Mouse (Mus musculus) frontal cortex, postnatal 25 days (tissue): ENCODE measurements at regions not wholly inside any gene's neighbourhood (a gene's known extent, or its start where the extent isn't known, plus 50 kb on each side); places are given as distances from the start of the nearest gene placed in this dataset.
A peak's percentile ranks its signal among the peaks of the same experiment; 100 is the strongest.

Source experiments
- DNase-seq, 2 experiments: peaks; one replicate each; pipeline ENCODE4 v3.0.0; 2022; ENCODE audit warnings: low spot score in 2 of 2

DNA sequence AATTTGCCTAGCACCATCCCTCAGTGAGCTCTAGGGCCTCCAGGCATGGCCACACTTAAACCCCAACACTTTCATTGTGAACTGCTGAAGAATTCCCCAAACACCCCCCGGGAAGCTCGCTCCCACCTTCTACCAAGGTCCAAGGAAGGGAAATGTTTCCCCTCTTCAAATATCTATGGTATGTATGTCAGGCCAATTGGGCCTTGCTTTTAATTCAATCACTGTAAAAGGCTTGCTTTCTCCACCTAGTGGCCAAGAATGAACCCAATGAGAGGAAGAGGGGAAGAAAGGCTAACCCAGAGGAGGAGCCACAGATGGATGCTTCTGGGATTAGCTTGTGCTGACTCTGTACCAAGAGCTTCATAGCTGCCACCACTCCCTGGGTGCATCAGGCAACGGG lies 336.3 kb upstream of the Tgfbr2 start:
- DNase-seq: no peak

DNA sequence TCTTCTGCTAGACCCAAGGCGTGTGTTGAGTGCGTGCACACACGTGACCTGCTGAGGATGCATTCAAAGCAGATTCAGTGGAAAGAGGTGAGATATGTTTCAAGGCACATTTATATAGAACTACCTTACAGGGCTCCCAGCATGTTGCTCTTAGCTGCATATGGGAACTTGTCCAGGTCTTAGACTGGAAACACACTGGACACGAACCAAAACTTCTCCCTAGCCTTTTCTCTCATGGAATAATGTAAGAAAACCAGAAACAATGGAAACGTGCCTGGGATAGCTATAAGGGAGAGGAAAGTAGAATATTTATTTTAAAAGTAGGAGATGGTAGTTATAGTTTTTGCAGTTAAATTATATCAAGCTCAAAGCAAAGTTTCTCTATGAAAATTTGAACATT lies 332.6 kb upstream of the Tgfbr2 start:
- no peak for DNase-seq

DNA sequence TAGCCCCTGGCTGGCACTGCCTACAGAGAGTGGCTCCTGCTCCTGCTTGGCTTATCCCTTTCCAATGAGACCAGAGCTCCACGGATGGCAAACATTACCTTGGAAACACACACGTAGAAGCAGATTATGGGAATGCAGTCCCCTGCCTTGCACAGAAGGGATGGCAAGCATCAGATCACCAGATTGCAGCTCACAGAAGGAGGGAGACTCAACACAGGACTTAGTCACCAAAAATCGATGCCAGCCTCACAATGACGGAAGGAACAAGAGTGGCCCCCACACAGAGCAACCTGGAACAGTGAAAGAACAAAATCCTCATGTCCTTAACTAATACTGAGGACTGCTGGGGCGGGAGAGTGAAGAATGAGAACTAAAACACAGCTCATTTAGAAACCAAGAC lies 327.7 kb upstream of the Tgfbr2 start:
- no peak for DNase-seq

DNA sequence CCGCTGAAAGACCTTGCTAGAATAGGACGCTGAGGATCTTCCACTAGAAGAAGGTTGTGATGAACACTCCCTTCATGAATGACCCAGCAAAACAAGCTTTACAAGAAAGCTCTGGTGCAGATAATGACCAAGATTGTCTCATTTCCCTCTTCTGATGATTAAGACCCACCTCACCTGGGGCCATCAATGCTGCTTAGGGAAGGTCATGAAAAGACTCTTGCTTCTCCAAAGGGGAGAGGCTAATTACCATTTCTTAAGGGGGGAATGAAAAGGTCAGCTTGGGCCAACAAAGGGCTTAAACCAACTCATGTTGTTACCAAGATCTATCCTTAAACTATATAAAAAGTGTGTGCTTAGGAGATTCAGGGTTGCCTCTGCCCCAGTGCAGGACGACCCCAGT lies 325.8 kb upstream of the Tgfbr2 start:
- DNase-seq: no peak

DNA sequence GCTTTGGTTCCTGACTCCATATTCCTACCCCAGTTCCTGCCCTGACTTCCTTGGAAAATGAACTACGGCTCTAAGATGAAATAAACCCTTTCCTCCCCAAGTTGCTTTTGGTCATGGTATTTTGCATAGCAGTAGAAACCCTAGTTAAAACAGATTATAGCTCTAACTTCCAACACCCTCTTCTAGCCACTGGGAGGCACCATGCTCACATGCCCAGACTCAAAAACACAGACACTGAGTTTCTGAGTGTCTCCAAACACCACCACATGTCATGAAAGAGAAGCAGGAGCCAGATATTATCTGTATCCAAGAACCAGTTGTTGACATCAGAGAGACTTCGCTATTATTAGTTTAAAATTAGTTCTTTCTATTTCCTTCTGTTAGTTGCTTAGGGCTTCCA lies 316.1 kb upstream of the Tgfbr2 start:
- no peak for DNase-seq

GRCm38 (mm10) chr9:116489787-116490186 lies 314.6 kb upstream of the Tgfbr2 start:
- peak in 1 of 2 experiments; percentile 22 for DNase-seq

DNA sequence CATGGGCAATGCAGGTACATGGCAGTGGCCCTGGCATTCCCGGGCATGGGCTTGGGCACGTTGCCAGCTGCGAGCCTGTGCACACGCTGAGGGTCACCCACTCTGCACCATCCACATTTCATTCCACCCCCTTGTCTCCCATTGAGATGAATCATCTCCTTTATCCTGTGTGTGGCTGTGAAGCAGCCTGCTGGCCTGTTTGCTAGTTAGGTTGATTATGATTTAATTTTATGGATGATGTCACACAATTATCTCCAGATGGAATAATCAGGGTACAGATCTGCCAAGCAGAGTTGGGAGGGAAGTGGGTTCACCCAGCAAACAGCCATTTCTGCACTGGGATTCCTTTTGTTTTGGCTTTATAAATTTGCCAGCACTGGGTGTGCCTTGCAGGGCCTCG lies 314.1 kb upstream of the Tgfbr2 start:
- DNase-seq: no peak

DNA sequence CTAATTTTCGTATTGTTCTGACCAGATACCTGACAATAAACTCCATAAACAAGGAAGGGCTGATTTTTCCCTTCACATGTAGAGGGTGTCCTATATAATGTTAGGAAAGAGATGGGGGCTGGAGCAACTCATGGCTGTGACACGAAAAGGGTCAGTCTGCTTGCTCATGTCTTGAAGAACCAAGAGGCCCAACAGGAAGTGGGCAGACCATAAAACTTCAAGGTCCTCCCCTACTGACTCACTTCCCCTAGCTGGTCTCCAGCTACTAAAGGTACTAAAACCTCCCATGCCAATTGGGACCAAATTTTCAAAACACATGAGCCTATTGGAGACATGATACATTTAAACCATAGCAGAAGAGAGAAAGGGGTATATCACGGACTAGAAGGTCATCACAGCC lies 302.1 kb upstream of the Tgfbr2 start:
- DNase-seq: no peak

DNA sequence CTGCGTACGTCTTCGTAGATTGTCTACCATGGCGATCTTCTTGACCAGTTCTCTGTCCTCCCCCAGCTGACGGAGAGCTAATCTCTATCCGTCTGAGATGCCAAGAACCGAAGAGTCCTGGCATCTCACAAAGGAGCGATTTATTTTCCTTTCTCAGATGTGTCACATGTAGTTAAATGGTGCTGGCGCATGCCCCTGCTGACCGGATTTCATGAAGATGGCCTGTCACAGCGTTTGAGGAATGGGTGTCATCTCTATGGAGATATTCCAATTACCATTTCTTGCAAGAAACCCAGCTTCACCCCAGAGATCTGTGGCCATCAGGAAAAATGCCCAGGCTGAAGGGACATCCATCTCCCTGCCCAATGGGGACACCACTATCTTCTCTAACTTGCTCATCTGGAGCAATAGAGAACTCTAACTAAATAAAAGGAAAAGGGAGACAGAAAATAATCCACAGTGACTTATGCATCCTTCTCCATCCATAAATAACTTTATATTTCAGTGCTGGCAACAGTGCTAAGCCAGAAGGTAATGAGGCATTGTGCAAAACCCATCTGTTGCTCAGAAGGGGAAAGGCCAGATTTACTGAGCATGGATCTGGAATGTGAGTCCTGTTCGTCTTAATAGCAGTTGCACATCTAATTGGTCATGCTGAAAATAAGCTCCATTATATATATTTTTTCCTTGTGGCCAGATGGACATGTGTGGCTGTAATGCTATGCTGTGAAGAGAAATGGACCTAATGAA lies 300.2 kb upstream of the Tgfbr2 start:
- no peak for DNase-seq

GRCm38 (mm10) chr9:116472855-116473254 lies 297.7 kb upstream of the Tgfbr2 start:
- no peak for DNase-seq

GRCm38 (mm10) chr9:116468569-116469250 lies 293.6 kb upstream of the Tgfbr2 start:
- DNase-seq: no peak

DNA sequence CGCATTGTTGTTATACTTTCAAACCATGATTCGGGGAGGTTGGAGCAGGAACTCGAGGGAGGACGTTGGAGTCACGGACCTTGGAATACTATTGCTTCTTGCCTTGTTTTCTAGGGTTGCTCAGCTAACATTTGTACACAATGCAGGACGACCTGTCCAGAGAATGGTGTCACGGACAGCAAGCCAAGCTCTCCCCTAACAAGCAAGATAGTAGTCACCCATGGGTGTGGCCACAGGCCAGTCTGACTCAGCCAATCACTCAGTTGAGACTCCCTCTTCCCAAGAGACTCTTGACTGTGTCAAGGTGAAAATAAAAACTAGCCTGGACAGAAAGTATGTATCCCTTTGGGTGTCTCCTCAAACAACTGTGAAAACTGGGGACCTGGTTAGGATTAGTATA lies 291.2 kb upstream of the Tgfbr2 start:
- no peak for DNase-seq

- no peak for DNase-seq
Observed at GRCm38 (mm10) chr9:116464626-116465025, 289.5 kb upstream of the Tgfbr2 start.

- DNase-seq: no peak
Observed at GRCm38 (mm10) chr9:116462232-116462631, 287.1 kb upstream of the Tgfbr2 start.

GRCm38 (mm10) chr9:116460022-116460421 lies 284.9 kb upstream of the Tgfbr2 start:
- DNase-seq: no peak

DNA sequence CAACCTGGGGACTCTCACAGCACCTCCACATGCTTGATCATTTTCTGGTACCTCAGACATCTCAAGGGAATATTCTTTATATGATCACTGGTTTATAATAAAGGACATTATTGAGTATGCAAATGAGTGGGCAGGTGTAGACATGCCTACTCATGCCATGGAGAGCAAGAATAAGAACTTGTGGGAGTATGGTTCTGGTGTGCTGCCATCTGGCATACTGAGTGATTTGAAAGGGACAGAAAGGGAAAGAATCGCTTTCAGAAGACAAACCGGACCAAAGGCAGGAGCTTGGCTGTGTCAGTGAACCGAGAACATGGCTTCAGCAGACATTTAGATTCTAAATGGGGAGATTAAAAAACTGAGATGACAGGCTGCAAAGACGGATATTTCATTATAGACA lies 276.9 kb upstream of the Tgfbr2 start:
- DNase-seq: no peak

GRCm38 (mm10) chr9:116450829-116451228 lies 275.7 kb upstream of the Tgfbr2 start:
- DNase-seq: no peak

GRCm38 (mm10) chr9:116447734-116448133 lies 272.6 kb upstream of the Tgfbr2 start:
- no peak for DNase-seq

GRCm38 (mm10) chr9:116438580-116438979 lies 263.4 kb upstream of the Tgfbr2 start:
- no peak for DNase-seq

GRCm38 (mm10) chr9:116434414-116434813 lies 259.3 kb upstream of the Tgfbr2 start:
- DNase-seq: no peak

GRCm38 (mm10) chr9:116429061-116429460 lies 253.9 kb upstream of the Tgfbr2 start:
- DNase-seq: no peak

DNA sequence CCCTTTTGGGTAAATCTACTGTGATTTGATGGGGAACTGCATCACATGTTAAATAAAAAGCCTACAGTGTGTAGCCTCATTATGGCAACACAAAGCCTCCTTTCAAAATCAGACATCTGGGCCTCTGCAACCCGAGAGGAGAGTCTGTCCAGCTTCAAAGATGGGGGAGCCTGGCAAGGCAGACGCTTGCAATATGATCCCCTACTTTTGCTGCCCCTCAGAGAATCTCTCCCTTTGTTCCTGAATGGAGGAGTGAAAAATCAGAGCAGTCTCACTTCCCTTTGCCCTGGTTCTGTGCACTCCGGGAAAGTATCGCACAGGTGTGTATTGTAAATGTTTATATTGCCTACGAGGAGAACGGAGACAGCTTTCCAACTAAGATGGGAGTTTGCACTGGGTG lies 253.3 kb upstream of the Tgfbr2 start:
- no peak for DNase-seq

DNA sequence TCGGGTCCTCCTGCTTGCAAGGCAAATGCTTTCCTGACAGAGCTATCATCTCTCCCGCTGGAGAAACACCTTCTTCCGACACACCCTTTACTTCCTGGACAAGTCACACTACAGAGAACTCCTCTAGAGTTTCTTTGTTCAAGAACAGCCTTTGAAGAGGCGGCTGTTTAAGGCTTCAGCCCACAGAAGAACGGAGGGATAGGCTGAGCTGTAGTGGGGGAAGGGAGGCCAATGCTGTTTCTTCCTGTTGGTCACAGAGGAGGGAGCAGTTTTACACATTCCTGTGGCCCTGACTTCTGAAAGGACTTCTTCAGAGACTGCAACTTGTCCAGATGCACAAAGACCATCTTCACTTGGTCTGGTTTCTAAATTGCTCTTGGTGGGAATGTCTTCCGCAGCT lies 252.1 kb upstream of the Tgfbr2 start:
- no peak for DNase-seq
